Mouse (Mus musculus) R1 (cell line): ENCODE measurements around the gene Dtx4.

ENCODE experiments used
- DNase-seq: peaks from one replicate; pipeline ENCODE4 v3.0.0-alpha.2; 2018; ENCODE audit warnings: low read depth, low spot score

Gene Dtx4

DNA sequence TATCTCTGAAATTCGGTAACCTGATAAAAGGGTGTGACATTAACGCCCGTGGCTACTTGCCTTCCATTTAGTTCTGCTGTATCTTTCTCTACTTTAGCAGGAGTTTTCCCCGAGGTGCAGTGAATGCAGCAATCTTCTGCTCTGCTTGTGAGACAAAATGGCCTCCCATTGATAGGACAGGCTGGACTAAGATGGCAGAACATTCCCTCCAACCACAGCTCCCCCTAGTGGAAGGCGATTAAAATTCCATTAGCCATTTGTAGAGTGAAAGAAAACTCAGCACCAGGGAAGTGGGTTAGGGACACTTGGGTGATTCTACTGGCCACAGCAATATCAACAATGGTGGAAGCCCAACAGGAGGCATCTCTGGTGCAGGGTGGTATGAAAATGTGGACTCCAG is 33.8 kb downstream of the Dtx4 start:
- peak; percentile 87 for DNase-seq

DNA sequence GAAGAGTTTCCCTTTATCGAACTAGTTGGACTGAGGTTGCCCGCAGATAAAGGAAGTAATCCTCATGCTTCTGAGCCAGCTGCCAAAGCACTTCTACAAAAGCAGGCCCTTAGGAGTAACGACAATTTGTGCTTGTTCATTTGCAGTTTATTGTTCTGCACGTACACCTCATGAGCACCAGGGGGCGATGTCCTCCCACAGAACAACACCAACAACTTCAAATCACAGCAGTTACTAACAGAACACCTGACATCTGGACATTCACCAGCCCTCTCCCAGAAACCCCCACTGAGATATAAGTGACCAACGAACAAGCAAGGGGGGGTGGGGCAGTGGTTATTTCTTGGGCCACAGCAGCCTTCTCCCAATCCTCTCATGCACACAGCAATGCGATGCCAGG is 35.0 kb downstream of the Dtx4 start:
- peak; percentile 80 for DNase-seq

DNA sequence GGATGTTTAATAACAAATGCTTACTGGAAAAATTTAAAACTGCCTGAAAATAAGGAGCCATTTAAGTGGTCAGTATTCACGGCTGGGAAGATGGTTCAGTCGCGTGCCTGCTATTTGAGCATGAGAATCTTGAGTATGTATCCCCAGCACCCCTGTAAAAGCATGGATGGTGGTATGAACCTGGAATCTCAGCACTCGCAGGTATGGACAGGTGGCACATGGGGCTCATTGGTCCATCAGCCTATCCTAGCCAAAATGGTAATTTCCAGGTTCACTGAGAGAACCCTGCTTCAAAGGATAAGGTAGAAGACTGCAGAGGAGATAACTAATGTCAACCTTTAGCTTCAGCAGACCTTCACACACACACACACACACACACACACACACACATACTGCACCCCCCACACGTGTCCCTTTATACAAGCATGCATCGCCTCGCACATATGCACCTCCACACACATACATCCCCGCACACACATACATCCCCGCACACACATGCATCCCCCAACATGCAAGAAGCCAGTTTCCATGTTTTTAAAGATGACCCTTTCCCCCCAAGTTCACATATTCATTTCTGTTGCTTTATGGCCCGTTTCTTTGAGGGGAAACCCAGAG is 35.6 kb downstream of the Dtx4 start:
- DNase-seq, result no peak

DNA sequence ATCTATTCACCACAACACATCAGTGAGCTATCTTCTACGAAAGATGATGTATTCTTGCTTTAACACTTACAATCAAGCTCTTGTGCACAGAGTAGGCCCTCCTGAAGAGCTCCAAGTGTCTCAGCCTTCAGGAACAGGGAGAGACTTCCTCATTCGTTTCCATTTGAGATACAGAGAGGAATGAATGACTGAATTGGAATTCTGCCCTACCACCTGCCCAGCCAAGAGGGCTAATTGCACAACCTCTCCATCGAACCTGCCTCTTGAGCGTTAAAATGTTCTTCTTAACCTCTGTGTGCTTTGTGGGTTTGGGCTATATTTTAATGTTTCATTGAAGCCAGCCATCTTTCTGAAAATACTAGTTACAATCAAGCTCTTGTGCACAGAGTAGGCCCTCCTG is 36.6 kb downstream of the Dtx4 start:
- no peak for DNase-seq

DNA sequence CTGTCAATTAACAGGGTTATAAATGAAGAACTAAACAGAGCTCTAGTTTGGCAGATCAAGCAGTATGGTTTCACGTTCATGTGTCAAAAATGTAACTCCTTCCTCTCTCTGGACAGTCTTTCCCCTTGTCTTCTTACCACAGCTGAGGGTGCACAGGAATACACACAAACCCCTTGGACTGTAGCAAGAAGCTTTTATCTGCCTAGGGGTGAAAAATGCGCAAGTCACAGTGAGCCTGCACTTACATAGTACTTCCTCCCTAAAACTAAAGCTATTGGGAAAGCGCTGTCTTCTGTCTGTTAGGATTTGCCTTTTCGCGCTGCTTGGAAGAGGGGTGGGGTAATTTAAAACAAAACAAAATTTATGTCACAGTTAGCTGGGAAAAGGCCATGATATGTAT is 37.1 kb downstream of the Dtx4 start:
- peak; percentile 15 for DNase-seq

DNA sequence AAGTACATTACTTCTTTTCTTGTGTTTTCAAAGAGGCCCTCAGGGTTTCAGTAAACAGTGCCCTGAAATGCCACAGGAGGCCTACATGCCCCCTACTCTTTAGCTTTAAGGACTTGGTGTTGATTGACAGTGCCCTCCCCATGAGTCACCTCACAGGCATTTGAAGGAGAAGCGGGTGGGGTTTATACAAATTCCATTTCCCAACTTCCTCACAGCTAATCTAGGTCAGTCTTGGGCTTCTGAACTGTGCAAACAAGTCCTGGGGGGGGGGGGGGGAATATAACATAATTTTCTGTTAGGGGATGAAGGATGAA is 37.6 kb downstream of the Dtx4 start:
- peak; percentile 68 for DNase-seq

DNA sequence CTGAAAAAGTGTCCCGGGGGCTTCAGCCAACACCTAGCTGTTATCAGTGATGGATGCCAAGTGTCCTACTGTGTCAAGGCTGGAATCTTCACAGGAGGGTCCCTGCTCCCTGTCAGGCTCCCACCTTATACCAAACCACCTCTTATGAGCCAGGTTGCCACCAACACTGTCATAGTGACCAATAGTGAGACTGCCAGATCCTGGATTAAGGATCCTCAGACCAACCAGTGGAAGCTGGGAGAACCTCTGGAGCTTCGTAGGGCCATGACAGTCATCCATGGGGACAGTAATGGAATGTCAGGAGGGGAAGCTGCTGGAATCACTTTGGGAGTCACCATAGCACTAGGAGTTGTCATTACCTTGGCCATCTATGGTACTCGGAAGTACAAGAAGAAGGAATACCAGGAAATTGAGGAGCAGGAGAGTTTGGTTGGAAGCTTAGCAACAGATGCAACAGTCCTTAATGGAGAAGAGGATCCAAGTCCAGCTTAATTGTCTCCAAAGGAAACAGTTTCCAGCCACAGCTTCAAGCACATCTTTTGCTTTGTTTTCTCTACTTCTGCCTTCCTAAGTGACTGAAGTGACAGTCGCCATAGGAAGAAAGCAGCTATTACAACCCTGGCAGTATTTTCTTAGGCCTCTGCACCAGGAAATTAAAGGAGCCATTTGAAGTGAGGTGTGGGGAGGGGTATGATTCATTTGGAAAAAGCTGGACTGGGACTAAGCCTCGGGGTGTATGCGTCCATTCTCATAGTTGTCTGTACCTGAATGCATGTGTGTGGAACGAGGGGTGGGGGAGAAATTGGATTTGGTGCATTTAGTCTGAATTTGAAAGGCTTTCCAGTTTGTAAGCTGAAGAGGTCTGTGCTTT is 38.2 kb downstream of the Dtx4 start:
- no peak for DNase-seq

DNA sequence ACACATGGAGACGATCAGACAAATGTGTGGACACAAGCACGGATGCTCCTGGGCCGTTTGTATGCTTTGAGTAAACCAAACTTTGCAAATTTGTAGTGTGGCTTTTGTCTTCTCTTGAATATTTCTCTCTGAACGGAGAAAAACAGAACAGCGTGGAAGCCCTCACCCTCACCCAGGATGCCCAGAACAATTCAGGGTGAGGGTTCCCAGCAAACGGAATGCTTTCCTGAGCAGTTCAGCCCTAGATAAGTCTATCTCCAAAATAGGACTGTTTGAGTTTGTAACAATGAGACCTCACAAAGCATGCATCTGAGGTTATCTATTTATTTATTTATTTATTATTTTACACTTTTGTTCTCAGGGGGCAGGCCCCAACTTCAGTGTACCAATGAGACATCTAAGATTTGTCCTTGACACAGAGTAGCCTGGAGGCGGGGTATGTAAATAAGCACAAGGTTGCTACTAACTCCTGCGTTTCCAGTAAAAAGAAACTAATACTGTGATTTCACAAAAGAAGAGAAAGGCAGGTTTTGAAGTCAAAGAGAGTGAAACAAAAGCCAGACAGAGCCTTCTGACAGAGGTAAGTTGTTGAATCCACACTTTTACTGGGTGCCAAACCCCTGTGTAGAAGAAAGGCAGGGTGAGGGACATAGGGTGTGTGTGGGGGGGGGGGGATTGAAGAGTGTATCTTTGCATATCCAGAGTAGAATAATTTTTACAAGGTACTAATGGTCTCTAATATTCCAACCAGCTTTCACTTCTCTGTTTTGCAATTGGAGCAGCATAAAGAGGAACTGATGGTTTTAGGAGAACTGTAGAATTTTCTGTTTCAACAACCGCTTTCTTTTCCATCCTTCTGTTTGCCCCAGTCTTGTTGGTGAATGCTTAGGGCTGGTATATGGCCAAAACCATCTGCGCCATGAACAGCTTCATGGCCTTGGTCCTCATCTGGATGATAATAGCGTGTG is 40.7 kb downstream of the Dtx4 start, which contains the start of gene Mpeg1:
Mpeg1 (plus strand) TSS at position 498 of the 968 bp plus-strand sequence.
- no peak for DNase-seq

DNA sequence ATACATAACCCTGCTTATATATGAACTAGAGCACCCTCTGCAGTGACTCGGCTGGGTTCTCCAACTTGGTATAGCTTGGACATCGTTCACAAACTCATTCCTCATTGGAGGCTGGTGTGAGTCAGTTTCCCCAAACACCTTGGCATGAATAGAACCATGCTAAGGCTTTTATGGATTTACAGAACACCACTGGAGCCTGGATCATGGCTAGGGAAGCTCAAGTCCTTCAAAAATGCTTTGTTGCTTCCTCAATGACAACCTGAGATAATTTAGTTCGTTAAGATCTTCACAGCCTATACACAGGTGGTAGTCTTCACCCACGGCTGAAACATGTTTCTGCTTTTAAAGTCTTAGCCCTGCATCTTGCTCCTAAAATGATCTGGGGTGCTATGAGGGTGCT is 41.7 kb downstream of the Dtx4 start:
- DNase-seq, result no peak

DNA sequence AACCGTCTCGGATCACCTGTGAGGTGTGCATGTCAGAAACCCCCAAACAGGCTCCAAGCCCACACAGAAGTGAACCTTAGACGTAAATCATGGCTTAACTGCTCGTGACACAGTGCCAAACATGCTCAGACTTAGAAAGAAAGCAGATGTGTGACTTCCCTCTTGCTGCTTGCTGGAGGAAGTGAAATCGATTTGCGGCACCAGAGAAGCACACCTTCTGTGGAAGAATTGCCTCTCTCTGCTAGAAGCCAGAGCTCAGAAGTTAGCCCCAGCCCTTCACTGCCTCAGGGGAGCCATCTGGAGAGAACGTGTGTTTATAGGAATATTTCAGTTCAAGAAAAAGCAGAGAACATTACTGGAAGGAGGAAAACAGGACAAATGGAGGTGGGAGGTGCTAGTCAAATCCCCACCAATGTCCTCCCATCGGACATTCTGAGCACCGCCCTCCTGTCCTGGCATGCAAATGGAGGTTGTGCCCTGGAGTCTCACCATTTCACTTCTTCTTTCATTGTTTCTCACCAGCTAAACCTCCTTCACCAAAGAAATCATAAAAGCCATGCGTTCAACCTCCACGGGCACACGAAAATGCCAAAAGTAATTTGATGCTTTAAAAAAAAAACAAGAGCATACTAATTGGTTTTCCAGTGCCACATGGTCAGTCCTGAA is 43.7 kb downstream of the Dtx4 start:
- DNase-seq, result no peak

DNA sequence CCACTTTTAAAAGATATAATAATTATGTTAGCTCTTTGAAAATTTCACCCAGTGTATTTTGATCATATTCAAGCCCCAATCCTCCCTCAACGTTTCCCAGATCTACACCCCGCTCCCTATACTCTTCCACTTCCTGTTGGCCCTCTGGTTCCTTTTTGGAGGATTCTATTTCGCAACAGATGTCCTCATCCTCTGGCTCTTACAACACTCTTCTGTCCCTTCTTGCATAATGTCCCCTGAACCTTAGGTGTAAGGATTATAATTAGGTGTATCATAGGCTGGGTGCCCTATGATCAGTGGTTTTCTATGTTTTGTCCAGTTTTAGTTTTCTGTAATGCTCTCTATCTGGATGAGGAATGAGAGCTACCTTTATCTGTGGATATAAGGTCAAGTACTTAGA is 56.2 kb downstream of the Dtx4 start:
- no peak for DNase-seq

DNA sequence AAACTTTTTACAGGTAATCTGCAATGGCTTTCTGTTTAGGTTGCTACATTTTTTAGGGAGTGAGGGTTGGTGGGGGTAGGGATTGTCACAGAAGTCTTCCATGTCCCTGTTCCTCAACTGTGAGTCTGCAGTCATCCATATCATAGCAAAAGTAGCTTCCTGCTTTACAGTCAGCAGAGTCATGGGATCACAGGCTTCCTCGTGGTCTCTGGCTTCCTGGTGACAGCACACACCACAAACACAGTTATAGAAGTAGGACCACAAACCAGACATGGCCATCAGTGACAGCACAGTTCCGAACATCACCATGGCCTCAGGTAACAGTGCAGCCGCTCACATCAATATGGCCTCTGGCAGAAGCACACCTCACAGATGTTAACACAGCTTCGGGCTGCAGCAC is 58.7 kb downstream of the Dtx4 start:
- DNase-seq, result no peak

DNA sequence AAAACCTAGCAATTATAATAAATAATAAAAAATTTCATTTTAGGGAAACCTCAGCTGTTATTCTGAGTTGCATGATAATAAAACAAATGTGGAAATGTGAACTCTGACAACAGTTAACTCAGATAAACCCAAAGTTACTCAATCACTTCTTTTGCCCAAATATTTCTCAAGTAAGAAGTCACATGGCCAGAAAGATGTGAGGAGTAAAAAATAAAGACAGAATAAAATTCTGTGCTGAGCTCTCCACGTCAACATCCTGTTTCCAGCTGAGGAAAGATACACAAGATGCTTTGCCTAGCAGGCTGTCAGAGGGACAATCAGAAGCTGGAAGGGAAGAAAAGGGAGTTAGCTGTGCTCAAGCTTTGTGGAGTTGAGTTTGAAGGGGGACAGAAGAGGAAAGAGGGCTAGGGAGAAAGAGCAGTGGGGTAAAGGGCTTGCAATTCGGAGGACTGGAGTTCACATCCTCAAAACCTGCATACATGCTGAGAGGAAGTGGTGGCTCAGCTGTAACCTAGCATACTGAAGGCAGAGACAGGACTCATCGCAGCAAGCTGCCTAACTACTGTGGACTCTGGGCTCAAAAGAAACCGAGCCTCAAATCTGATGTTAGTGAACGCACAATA is 61.0 kb downstream of the Dtx4 start:
- DNase-seq, result no peak

DNA sequence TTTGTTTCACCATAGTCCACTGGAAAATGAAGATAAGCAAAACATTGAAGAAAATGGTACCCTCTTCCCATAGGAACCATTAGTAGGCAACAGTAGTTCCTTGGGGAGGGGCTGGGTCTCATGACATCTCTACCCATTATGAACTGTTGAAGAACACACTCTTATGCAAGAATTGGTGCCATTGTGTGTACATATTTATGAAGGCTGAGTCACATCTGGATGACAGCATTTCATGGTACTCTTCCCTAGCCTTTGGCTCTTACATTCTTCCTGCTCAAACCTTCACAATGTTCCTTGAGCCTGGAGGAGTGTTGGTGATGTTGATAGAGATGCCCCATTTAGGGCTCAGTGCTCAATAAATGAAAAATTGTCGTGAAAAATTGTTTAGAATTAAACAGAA is 61.7 kb downstream of the Dtx4 start:
- DNase-seq, result no peak

DNA sequence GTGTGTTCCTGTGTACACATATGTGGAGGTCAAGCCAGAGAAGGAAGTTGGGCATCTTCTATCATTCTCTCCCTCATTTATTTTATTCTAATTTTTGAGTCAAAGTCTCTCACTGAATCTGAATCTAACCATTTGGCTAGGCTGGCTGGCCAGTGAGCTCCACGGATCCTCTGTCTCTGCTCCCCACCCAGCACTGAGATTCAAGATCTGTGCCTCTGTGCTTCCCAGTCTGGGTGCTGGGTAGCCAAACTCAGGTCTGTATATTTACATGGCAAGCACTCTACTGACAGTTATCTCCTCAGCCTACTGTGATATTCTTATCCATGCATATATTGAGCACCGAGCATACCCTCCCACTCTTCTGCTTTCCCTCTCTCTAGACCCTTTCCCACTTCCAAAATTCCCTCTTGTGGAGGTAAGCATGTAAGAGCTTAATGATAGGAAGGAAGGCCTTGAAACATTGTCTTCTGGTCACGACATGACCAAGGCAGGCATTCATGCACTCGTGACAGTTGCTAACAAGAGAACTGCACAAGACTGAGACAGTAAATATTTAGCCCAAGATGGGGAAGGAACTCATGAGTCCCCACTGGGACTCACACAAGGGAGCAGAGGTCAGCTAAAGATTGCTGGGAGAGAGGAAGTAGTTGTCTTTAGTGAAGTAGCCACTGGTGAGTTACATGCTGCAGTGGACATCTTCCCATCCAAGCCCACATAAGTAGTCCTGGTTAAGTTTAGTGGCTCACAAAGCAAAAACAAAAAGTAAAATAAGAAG is 65.3 kb downstream of the Dtx4 start:
- no peak for DNase-seq

DNA sequence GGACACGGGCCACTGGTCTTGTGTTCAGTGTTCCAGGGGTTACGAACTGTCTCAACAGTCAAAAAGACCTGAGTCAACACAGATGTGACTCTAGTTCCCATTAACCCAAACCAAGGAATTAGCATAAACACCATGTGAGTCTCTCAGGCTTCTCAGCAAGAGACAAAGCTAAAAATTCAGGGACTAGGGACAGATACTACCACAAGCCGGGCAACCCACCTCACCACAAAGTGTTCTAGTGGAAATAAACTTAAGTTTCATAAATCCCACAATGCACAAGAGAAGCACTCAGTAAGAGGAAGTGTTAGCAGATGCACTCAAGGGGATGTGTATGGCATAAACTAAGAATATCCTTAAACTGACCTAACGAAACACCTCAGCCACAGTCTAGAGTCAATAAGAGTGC is 66.2 kb downstream of the Dtx4 start:
- no peak for DNase-seq

DNA sequence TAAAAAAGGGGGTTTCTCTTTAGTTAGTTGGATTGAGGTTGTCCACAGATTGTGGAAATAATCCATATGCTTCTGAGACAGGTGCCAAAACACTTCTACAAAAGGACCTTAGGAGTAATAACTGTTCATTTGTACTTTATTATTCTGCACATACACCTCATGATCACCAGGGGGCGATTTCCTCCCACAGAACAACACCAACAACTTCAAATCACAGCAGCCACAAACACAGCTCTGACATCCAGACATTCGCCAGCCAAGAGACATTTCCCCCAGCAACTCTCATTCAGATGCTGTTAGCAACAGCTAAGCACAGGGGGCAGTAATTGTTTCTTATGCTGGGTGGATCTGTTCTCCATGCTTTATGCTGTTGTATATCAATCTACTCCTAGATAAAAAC is 68.2 kb downstream of the Dtx4 start:
- peak; percentile 54 for DNase-seq

DNA sequence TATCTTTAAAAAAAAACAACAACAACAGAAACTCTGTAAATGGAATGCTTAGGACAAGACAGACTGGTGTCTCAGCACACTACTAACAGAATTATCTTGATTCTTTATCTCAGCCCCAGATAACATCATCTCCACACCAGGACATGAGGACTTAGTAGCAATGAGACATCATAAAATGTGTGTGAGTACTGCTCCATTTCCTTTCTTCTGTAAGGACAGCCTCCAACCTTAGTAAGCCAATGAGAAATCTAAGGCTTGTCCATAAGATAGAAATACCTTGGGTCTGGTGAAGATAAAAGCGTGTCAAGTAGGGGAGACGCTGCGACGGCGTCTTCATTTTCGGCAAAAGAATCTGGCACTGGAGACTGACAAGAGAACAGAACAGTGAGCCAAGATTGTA is 73.6 kb downstream of the Dtx4 start, which contains the start of gene Pfpl:
Pfpl (plus strand) TSS at position 301 of the 400 bp plus-strand sequence.
- no peak for DNase-seq

DNA sequence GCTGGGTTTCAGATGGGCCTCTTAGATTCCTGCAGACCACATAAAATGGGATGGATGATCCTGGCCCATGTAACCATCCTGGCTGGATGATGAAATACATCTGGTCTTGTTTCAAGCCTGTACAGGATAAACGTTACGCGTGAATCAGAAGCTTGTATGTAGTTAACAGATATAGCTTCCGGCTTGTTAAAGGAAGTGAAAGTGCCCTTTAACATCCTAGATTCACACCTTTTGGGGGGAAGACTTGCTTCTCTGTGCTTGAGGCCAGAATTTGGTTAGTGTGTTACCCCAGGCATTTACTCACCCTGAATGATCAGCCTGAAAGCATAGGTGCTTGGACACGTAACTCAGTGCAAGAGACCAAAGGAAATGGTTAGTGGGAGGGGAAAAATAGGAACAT is 74.2 kb downstream of the Dtx4 start:
- no peak for DNase-seq

DNA sequence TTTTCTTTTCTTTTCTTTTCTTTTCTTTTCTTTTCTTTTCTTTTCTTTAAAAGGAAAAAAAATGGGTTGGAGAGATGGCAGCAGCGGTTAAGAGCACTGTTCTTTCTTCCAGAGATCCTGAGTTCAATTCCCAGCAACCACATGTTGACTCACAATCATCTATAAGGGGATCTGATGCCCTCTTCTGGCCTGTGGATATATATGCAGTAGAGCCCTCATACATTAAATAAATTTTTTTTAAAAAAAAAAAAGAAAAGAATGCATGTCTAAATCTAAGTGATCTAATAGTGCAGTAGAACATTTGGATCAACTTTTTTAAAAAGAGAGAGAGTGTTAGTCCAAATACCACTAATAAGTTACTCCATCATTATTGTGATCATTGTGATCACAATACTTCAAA is 79.6 kb downstream of the Dtx4 start:
- DNase-seq, result peak; percentile 21
